7 mouse cellular contexts compared by ENCODE assay signal in genomic region chrX:73007597-73008479, GRCm38 (mm10). TPM values are rescaled to one million over a fixed set of nuclear protein-coding genes. Genes with fewer than 3 reads are reported as not detected.
A peak's percentile ranks its signal among the peaks of the same experiment; 100 is the strongest.
DNase-seq lines count a peak whose midpoint lies in the region; ATAC-seq lines count a peak whose summit lies in the region.

No protein-coding gene starts in this region.

- no peaks in the 10 kb centered on the region; the same call in 1 of the 2 replicates for H3K27me3 ChIP-seq in intestine, embryonic 15.5 days (replicated peaks)
- H3K27me3 ChIP-seq in midbrain, embryonic 10.5 days (ENCODE audit: low read depth, poor library complexity, severe bottlenecking), result peaks cover 3% of the 10 kb centered on the region; the same call in 1 of the 2 replicates

- no peaks in the 10 kb centered on the region for H3K36me3 ChIP-seq in intestine, embryonic 15.5 days
- H3K36me3 ChIP-seq in midbrain, embryonic 10.5 days, result no peaks in the 10 kb centered on the region

- no peak overlapping the region for H3K9ac ChIP-seq in intestine, embryonic 15.5 days

- H3K4me3 ChIP-seq in intestine, embryonic 15.5 days (replicated peaks), result peak overlapping the region; percentile 31
- peak overlapping the region; percentile 48 for H3K4me3 ChIP-seq in midbrain, embryonic 10.5 days

- ATAC-seq in intestine, embryonic 15.5 days, result peak; percentile 100

- H3K27ac ChIP-seq in intestine, embryonic 15.5 days, result 0 out of 2 replicates have a peak overlapping the region, but pooled peaks have one; percentile 9
- peak overlapping the region; percentile 74 for H3K27ac ChIP-seq in midbrain, embryonic 10.5 days (replicated peaks)

- 18% methylated on average over 24 of the region's 27 CpGs for WGBS in intestine, embryonic 15.5 days
- WGBS in midbrain, embryonic 10.5 days, result 22% methylated on average over 26 of the region's 27 CpGs

- intact Hi-C loops in left cerebral cortex, postnatal 25 days (cut with DNase I), result loop anchor here (1.0 kb wide), 1 partner anchor 1405 kb away; no protein-coding TSS in a partner anchor

- no peaks in the 10 kb centered on the region for H3K9me3 ChIP-seq in intestine, embryonic 15.5 days
- H3K9me3 ChIP-seq in midbrain, embryonic 10.5 days (replicated peaks), result no peaks in the 10 kb centered on the region

- peak; percentile 93 to 97 for DNase-seq in adrenal gland, adult (ENCODE audit: inconsistent age in 2 of 2, low spot score in 1 of 2)
- peak; percentile 94 for DNase-seq in embryo, embryonic 10.5 days (ENCODE audit: low spot score)
- peak; percentile 88 for DNase-seq in gastrocnemius, postnatal 25 days
- DNase-seq in left cerebral cortex, postnatal 25 days (ENCODE audit: low spot score in 2 of 2), result peak; percentile 88 to 95
- peak; percentile 90 for DNase-seq in midbrain, embryonic 10.5 days (ENCODE audit: low spot score)
- DNase-seq in right cerebral cortex, postnatal 4 days, result peak; percentile 89

- peak overlapping the region; percentile 51 for H3K4me2 ChIP-seq in intestine, embryonic 15.5 days (replicated peaks)

- H3K4me1 ChIP-seq in intestine, embryonic 15.5 days (replicated peaks), result no peaks in the 10 kb centered on the region
- H3K4me1 ChIP-seq in midbrain, embryonic 10.5 days, result no peaks in the 10 kb centered on the region

RNA-seq across cellular contexts. Expression of gene Zfp185, which starts 20.7 kb away (rescaled TPM):
- 1 to 10 TPM; 2.1 to 4.4 TPM for total RNA-seq in gastrocnemius, postnatal 25 days (2021)
- 6.8 and 6.9 TPM in 2 replicates for polyA plus RNA-seq in intestine, embryonic 15.5 days (2015; fragmentation: Nextera tagmentation; extraction: Ambion mirVana)
- under 1 TPM; 0.34 to 0.55 TPM for total RNA-seq in left cerebral cortex, postnatal 25 days (2021)
- 2.6 and 3.2 TPM in 2 replicates for polyA plus RNA-seq in midbrain, embryonic 10.5 days (2016; fragmentation: Nextera tagmentation; extraction: Ambion mirVana)

RNA-seq across cellular contexts. Expression of gene Pnma5, which starts 29.1 kb away (rescaled TPM):
- total RNA-seq in gastrocnemius, postnatal 25 days (2021), result not detected
- 0.09 TPM in 1 of 2 replicates, not detected in the other for polyA plus RNA-seq in intestine, embryonic 15.5 days (2015; fragmentation: Nextera tagmentation; extraction: Ambion mirVana)
- under 1 TPM; 0.21 to 0.48 TPM for total RNA-seq in left cerebral cortex, postnatal 25 days (2021)
- polyA plus RNA-seq in midbrain, embryonic 10.5 days (2016; fragmentation: Nextera tagmentation; extraction: Ambion mirVana), result 0.06 TPM in 1 of 2 replicates, not detected in the other

RNA-seq across cellular contexts. Expression of gene Pnma3, which starts 56.7 kb away (rescaled TPM):
- not detected for total RNA-seq in gastrocnemius, postnatal 25 days (2021)
- 0.16 TPM in 1 of 2 replicates, not detected in the other for polyA plus RNA-seq in intestine, embryonic 15.5 days (2015; fragmentation: Nextera tagmentation; extraction: Ambion mirVana)
- 10 to 100 TPM; 12.2 to 14.8 TPM for total RNA-seq in left cerebral cortex, postnatal 25 days (2021)
- 0.37 and 0.70 TPM in 2 replicates for polyA plus RNA-seq in midbrain, embryonic 10.5 days (2016; fragmentation: Nextera tagmentation; extraction: Ambion mirVana)

Comparison
In these comparisons a context has a peak if more than half of its experiments do, and no peak if none do; other contexts are left out.
1. Peak in every context shown above with its lines: DNase-seq, ATAC-seq, H3K4me3 ChIP-seq and H3K27ac ChIP-seq.
2. RNA of gene Pnma3, which starts 56.7 kb away (total RNA-seq): 12.2 to 14.8 TPM in left cerebral cortex, postnatal 25 days; not detected in gastrocnemius, postnatal 25 days; every median in the first group is over 10 times any median in the second.